Mouse (Mus musculus): ENCODE data around the gene Rnf121. TPM values are rescaled to one million over a fixed set of nuclear protein-coding genes. Genes with fewer than 3 reads are reported as not detected.

Rnf121 gene
- total RNA-seq, 2 experiments from 2014 or later = 20.6 to 27.5 TPM

GRCm38 (mm10) chr7:102000296-102000695 is 65.0 kb downstream of the Rnf121 start:
- DNase-seq (ENCODE audit: low spot score) = no peak

GRCm38 (mm10) chr7:101999461-102000151 is 65.7 kb downstream of the Rnf121 start:
- no peak for DNase-seq (ENCODE audit: low spot score)

GRCm38 (mm10) chr7:101998194-101998927 is 66.9 kb downstream of the Rnf121 start:
- DNase-seq (ENCODE audit: low spot score) = peak; percentile 92

- DNase-seq (ENCODE audit: low spot score) = no peak
Measured at GRCm38 (mm10) chr7:101994241-101994640, 71.0 kb downstream of the Rnf121 start.

GRCm38 (mm10) chr7:101985081-101985480 is 80.2 kb downstream of the Rnf121 start:
- DNase-seq (ENCODE audit: low spot score) = no peak

- no peak for DNase-seq (ENCODE audit: low spot score)
Measured at GRCm38 (mm10) chr7:101982735-101983134, 82.5 kb downstream of the Rnf121 start.

GRCm38 (mm10) chr7:101974505-101974904 is 90.8 kb downstream of the Rnf121 start:
- peak; percentile 77 for DNase-seq (ENCODE audit: low spot score)

GRCm38 (mm10) chr7:101973730-101974129 is 91.5 kb downstream of the Rnf121 start:
- no peak for DNase-seq (ENCODE audit: low spot score)

GRCm38 (mm10) chr7:101971721-101972120 is 93.5 kb downstream of the Rnf121 start:
- DNase-seq (ENCODE audit: low spot score) = no peak

GRCm38 (mm10) chr7:101970821-101971461 is 94.3 kb downstream of the Rnf121 start:
- DNase-seq (ENCODE audit: low spot score) = peak; percentile 76

GRCm38 (mm10) chr7:101970429-101970775 is 94.9 kb downstream of the Rnf121 start:
- peak; percentile 93 for DNase-seq (ENCODE audit: low spot score)

- DNase-seq (ENCODE audit: low spot score) = peak; percentile 74
Measured at GRCm38 (mm10) chr7:101969694-101970428, 95.4 kb downstream of the Rnf121 start.

Other genes with a start within 250 kb of the Rnf121 start
- not detected for gene Phox2a, start 247.2 kb downstream of the Rnf121 start, total RNA-seq (2021)
- 100 to 1,000 TPM in 1 of 2 experiments, 10 to 100 TPM in 1; 93.5 to 101 TPM for gene Inppl1, start 227.2 kb downstream of the Rnf121 start, total RNA-seq (2021)
- gene Folr2, start 208.3 kb downstream of the Rnf121 start, total RNA-seq (2021) = 1 to 10 TPM; 1.9 to 3.4 TPM
- gene Anapc15, start 201.8 kb downstream of the Rnf121 start, total RNA-seq (2021) = 10 to 100 TPM; 17.8 to 24.2 TPM
- gene Folr1, start 194.7 kb downstream of the Rnf121 start, total RNA-seq (2021) = 1 to 10 TPM in 1 of 2 experiments, under 1 TPM in 1; 0.89 to 2.8 TPM
- gene Lamtor1, start 159.6 kb downstream of the Rnf121 start, total RNA-seq (2021) = 100 to 1,000 TPM; 104 to 108 TPM
- not detected for gene Tomt, start 159.1 kb downstream of the Rnf121 start, total RNA-seq (2021)
- gene Lrrc51, start 131.6 kb downstream of the Rnf121 start, total RNA-seq (2021) = 1 to 10 TPM; 4.0 to 4.3 TPM
- 10 to 100 TPM; 53.5 to 57.4 TPM for gene Numa1, start 131.4 kb downstream of the Rnf121 start, total RNA-seq (2021)
- 1 to 10 TPM; 1.5 to 2.3 TPM for gene Il18bp, start 46.8 kb downstream of the Rnf121 start, total RNA-seq (2021)
- gene Xndc1, start within 50 bp of the Rnf121 start, total RNA-seq (2021) = 1 to 10 TPM; 2.9 to 4.1 TPM
- gene Xntrpc, start 244 bp upstream of the Rnf121 start, total RNA-seq (2021) = under 1 TPM; 0.68 to 0.78 TPM
- gene Trpc2, start 17.6 kb upstream of the Rnf121 start, total RNA-seq (2021) = under 1 TPM; 0.23 to 0.31 TPM
- 100 to 1,000 TPM; 558 to 637 TPM for gene Art1, start 36.3 kb upstream of the Rnf121 start, total RNA-seq (2021)
- 10 to 100 TPM; 28.7 to 33.6 TPM for gene Art5, start 44.0 kb upstream of the Rnf121 start, total RNA-seq (2021)
- gene Chrna10, start 51.4 kb upstream of the Rnf121 start, total RNA-seq (2021) = not detected
- gene Nup98, start 144.7 kb upstream of the Rnf121 start, total RNA-seq (2021) = 10 to 100 TPM; 24.0 to 29.8 TPM
- gene Pgap2, start 144.7 kb upstream of the Rnf121 start, total RNA-seq (2021) = 10 to 100 TPM; 25.0 to 26.6 TPM
- 10 to 100 TPM; 13.8 to 17.4 TPM for gene Rhog, start 190.6 kb upstream of the Rnf121 start, total RNA-seq (2021)
- 100 to 1,000 TPM; 169 to 172 TPM for gene Stim1, start 202.3 kb upstream of the Rnf121 start, total RNA-seq (2021)